Mouse (Mus musculus) intestine, postnatal 0 days (tissue): ENCODE results near the gene Lats1. TPM values are rescaled to one million over a fixed set of nuclear protein-coding genes. Genes with fewer than 3 reads are reported as not detected.

Experiments used
- ATAC-seq: fragments of 200-750 bp; cut with Nextera tagmentation; 2 replicates; pipeline ENCODE4 v1.8.0; 2017; ENCODE audit warnings: mild to moderate bottlenecking, moderate TSS enrichment, moderate library complexity
- H3K27ac ChIP-seq: fragments of 300-500 bp; sonication (generic); 2 replicates; pipeline ENCODE4 v1.5.1; 2014; ENCODE audit warnings: mild to moderate bottlenecking, low read depth, low read length, moderate library complexity
- H3K27me3 ChIP-seq: fragments of 300-500 bp; sonication (generic); replicated peaks from 2 replicates; pipeline ENCODE4 v1.6.1; 2014; ENCODE audit warnings: low read length, mixed read lengths; ENCODE audit not compliant: control insufficient read depth, insufficient read depth
- H3K36me3 ChIP-seq: fragments of 300-500 bp; sonication (generic); 2 replicates; pipeline ENCODE4 v1.6.1; 2014; ENCODE audit warnings: mild to moderate bottlenecking, moderate library complexity; ENCODE audit not compliant: control insufficient read depth, insufficient read depth
- H3K4me1 ChIP-seq: fragments of 300-500 bp; sonication (generic); replicated peaks from 2 replicates; pipeline ENCODE4 v1.6.1; 2014; ENCODE audit warnings: antibody characterized with exemption, low read length, mixed read lengths; ENCODE audit not compliant: control insufficient read depth, insufficient read depth
- H3K4me2 ChIP-seq: fragments of 300-500 bp; sonication (generic); replicated peaks from 2 replicates; pipeline ENCODE4 v1.6.1; 2014; ENCODE audit warnings: low read depth, mild to moderate bottlenecking, moderate library complexity
- H3K4me3 ChIP-seq: fragments of 300-500 bp; sonication (generic); 2 replicates; pipeline ENCODE4 v1.5.1; 2014; ENCODE audit warnings: low read depth, low read length
- H3K9ac ChIP-seq: fragments of 300-500 bp; sonication (generic); 2 replicates; pipeline ENCODE4 v1.6.1; 2014; ENCODE audit warnings: mild to moderate bottlenecking, low read depth, low read length
- H3K9me3 ChIP-seq: fragments of 300-500 bp; sonication (generic); 2 replicates; pipeline ENCODE4 v1.6.1; 2016; ENCODE audit warnings: mixed run types; ENCODE audit not compliant: control insufficient read depth
- CTCF ChIP-seq: sonication (generic); IDR thresholded peaks from 2 replicates; pipeline ENCODE4 v1.5.1; 2016; ENCODE audit warnings: low read depth, mild to moderate bottlenecking, control low read depth, antibody characterized with exemption, moderate library complexity
- WGBS: fragments of 180-500 bp; shearing (Covaris S2); extraction: QIAGEN DNeasy Blood & Tissue Kit; methylation state at CpG from one replicate; pipeline ENCODE4 v1.1.7; 2014; 5-methylcytosine and 5-hydroxymethylcytosine counted together
- polyA plus RNA-seq: library from polyadenylated mRNA; unstranded; fragments of >200 nt; fragmentation: Nextera tagmentation; extraction: Ambion mirVana; gene quantifications from 2 replicates; pipeline ENCODE4 v1.2.1, GENCODE M21; 2015

Lats1 gene
- polyA plus RNA-seq: 5.5 and 6.6 TPM in 2 replicates

DNA sequence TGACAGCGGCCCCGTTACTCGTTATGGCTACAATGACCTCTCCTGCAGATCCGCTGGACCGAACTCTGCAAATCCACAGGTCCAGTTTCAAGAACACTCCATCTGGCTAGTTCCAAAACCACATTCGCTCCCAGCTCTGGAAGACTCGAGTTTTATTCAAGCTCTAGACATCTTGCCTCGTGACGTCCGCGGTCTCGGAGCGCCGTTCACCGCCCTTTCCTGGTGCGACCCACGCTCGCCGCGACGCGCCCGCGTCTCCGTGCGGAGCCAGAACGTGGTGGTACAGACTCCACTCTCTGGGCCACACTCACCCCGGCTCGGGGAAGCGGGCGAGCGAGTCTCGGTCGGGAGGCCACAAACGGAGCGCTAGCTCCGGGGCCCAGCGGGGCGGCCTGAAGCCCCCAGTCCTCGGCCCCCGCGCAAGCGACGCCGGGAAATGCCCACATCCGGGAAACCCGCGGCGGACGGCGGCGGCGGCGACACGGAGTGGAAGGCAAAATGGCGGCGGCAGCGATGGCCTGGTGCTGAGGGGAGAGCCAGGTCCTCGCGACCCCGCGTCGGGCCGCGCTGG lies at the start of gene Lats1, which contains the start of gene Pcmt1:
Lats1 (plus strand) TSS at position 484 of the 571 bp plus-strand sequence.
Pcmt1 (minus strand) TSS at position 406 of the 571 bp plus-strand sequence.
- H3K27me3 ChIP-seq: no peaks in the 10 kb centered on the region
- H3K4me2 ChIP-seq: peak within 1 kb of the TSS; percentile 79
- peaks cover 12% of the 10 kb centered on the region; the same call in 1 of the 2 replicates for H3K36me3 ChIP-seq
- peak within 1 kb of the TSS; percentile 100 for H3K9ac ChIP-seq
- H3K27ac ChIP-seq: peak within 1 kb of the TSS; percentile 100
- H3K9me3 ChIP-seq: no peaks in the 10 kb centered on the region
- TF ChIP-seq CTCF: no peak
- peaks cover 3% of the 10 kb centered on the region for H3K4me1 ChIP-seq
- under 1% methylated on average over 63 of the region's 65 CpGs for WGBS
- H3K4me3 ChIP-seq: peak within 1 kb of the TSS; percentile 98
- ATAC-seq: peak; percentile 82

DNA sequence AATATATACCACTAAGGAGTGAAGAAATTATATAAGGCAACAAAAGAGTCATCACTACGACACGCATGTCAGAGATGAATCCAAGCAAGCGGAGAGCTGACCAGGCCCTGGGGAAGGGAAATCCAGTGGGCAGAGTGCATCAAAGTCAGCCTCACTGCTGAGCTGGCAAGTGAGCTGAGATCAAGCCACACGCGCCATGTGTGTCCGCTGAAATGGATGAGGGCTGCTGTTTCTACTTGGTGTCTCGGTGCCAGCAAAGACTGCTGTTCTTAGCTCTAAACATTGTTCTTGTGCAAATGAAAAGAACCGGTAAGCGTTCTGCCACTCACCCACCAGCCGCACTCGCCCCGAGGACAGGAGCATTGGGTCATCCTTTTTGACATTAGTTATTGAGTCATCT lies 40.6 kb upstream of the Lats1 start:
- Histone ChIP-seq H3K9ac (no peak overlapping the region), H3K9me3 (no peaks in the 10 kb centered on the region), H3K4me3 (no peak overlapping the region), H3K36me3 (peaks cover 58% of the 10 kb centered on the region), H3K4me2 (no peak overlapping the region), H3K27me3 (no peaks in the 10 kb centered on the region), H3K27ac (no peak overlapping the region), H3K4me1 (no peaks in the 10 kb centered on the region)
- no peak for ATAC-seq
- 96% methylated on average over 12 of the region's 12 CpGs for WGBS
- TF ChIP-seq CTCF: no peak

GRCm38 (mm10) chr10:7645911-7646310 lies 35.1 kb upstream of the Lats1 start:
- WGBS: 87% methylated on average over 2 of the region's 2 CpGs
- ATAC-seq: no peak
- no peak overlapping the region for H3K4me2 ChIP-seq
- H3K9ac ChIP-seq: no peak overlapping the region
- H3K9me3 ChIP-seq: no peaks in the 10 kb centered on the region
- peaks cover 52% of the 10 kb centered on the region for H3K36me3 ChIP-seq
- no peaks in the 10 kb centered on the region for H3K4me1 ChIP-seq
- H3K27ac ChIP-seq: no peak overlapping the region
- H3K27me3 ChIP-seq: no peaks in the 10 kb centered on the region
- no peak for TF ChIP-seq CTCF
- no peak overlapping the region for H3K4me3 ChIP-seq

DNA sequence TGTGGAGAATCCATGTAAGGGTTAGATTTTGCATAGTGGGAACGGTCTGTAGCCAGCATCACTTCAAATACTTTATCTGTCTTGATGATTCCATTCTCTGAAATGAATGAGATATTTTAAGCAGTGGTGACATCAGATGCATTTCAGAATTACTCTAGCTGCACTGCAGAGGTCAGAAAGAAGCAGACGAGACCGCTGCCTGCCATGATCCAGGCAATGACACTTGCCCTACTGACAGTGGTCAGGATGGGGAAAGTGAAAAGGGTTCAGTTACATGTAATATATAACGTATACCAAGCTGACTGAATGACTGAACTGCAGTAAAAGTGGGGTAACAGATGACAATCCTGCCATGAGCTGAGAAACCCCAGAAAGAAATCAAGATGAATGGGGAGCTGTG lies 32.0 kb upstream of the Lats1 start:
- no peaks in the 10 kb centered on the region for H3K4me1 ChIP-seq
- H3K36me3 ChIP-seq: peaks cover 39% of the 10 kb centered on the region
- no peak for ATAC-seq
- no peak overlapping the region for H3K27ac ChIP-seq
- WGBS: 85% methylated on average over 4 of the region's 4 CpGs
- H3K4me2 ChIP-seq: no peak overlapping the region
- H3K4me3 ChIP-seq: no peak overlapping the region
- no peak overlapping the region for H3K9ac ChIP-seq
- H3K9me3 ChIP-seq: no peaks in the 10 kb centered on the region
- no peaks in the 10 kb centered on the region for H3K27me3 ChIP-seq
- TF ChIP-seq CTCF: no peak

GRCm38 (mm10) chr10:7651057-7651456 lies 30.0 kb upstream of the Lats1 start:
- H3K9ac ChIP-seq: no peak overlapping the region
- no peak overlapping the region for H3K4me2 ChIP-seq
- H3K27me3 ChIP-seq: no peaks in the 10 kb centered on the region
- 88% methylated on average over 2 of the region's 2 CpGs for WGBS
- peaks cover 25% of the 10 kb centered on the region for H3K36me3 ChIP-seq
- no peaks in the 10 kb centered on the region for H3K9me3 ChIP-seq
- H3K27ac ChIP-seq: no peak overlapping the region
- H3K4me3 ChIP-seq: no peak overlapping the region
- no peak for TF ChIP-seq CTCF
- ATAC-seq: no peak
- H3K4me1 ChIP-seq: no peaks in the 10 kb centered on the region

DNA sequence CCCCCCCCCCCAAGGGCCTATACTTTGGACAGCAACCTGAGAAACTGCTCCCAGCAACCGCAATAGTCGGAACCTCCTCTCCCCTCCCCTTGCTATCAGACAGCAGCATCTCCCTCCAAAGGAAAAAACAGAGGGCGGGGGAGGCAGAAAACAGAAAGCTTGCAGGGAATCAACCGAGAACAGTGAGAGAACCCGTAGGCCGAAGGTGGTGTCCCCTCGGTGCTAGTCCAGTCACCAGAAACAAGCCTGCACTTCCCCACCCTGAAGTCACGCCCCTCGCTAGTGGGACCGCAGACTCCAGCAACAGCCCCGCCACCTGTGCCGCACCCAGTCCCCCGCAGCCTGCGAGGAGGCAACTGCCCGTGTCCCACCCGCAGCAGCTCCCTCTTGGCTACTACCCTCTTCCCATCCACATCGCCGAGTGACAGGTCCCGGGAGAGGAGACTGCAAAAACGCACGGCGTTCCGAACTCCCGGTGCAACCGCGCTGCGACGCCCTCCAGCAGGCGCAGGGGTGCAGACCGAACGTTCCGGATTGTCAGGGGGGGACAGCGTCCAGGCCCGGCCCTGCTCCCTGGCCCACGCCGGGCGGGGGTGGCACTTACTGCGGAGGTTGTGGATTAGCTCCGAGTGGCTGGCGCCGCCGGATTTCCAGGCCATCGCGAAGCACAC lies 18.4 kb upstream of the Lats1 start:
- Histone ChIP-seq H3K4me2 (peak overlapping the region; percentile 78), H3K9me3 (no peaks in the 10 kb centered on the region), H3K27ac (peak overlapping the region; percentile 94), H3K36me3 (no peaks in the 10 kb centered on the region), H3K4me1 (no peaks in the 10 kb centered on the region; the same call in 1 of the 2 replicates), H3K4me3 (peak overlapping the region; percentile 83), H3K9ac (peak overlapping the region; percentile 67), H3K27me3 (no peaks in the 10 kb centered on the region)
- ATAC-seq: peak; percentile 61
- WGBS: 0% methylated on average over 44 of the region's 44 CpGs
- TF ChIP-seq CTCF: no peak
